Mouse (Mus musculus) G1E (cell line): ENCODE results near the gene Tnf.
A peak's percentile ranks its signal among the peaks of the same experiment; 100 is the strongest.

Experiments used
- CTCF ChIP-seq: IDR thresholded peaks from 2 replicates; pipeline ENCODE4 v1.5.1; 2012; ENCODE audit warnings: low read depth, low read length, inconsistent platforms, mixed read lengths
- GATA2 ChIP-seq: IDR thresholded peaks from 2 replicates; pipeline ENCODE4 v1.6.1; 2012; ENCODE audit warnings: low read depth, low read length, inconsistent platforms, borderline replicate concordance
- POLR2AphosphoS5 ChIP-seq: IDR thresholded peaks from 2 replicates; pipeline ENCODE4 v1.6.1; 2012; ENCODE audit warnings: low read depth, low read length, inconsistent platforms; ENCODE audit not compliant: insufficient replicate concordance
- TAL1 ChIP-seq: conservative IDR thresholded peaks from 2 replicates; pipeline ENCODE4 v1.6.1; 2012; ENCODE audit warnings: low read depth, low read length, inconsistent platforms, mixed read lengths

DNA sequence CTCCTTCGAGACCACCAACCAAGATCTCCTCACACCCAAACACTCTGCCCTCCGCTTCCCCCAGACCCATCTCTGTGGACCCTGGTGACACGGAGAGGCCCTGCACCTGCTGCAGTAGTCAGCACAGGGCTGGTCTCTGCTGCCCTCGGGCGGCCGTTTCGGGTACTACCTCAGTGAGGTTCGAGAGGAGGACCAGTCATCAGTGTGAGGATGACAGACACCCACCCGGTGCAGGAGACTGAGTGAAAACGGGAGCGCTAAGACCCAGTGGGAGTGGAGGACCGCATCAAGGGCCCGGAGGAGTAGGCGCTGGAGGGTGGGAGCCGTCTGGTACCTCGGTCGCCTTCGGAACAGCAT is 34.6 kb upstream of the Tnf start:
- TF ChIP-seq CTCF (peak; percentile 92), TAL1 (no peak), POLR2AphosphoS5 (no peak), GATA2 (no peak)
